Mouse (Mus musculus) Muller cell, postnatal 12 days (primary cell): ENCODE results near the gene Bmpr1a.
"Not testable (repeated sequence)": the region's sequence is repeated elsewhere in the genome, so short reads cannot be mapped to it uniquely, and the experiment has no call there.

Experiments used
- DNase-seq: peaks from one replicate; pipeline ENCODE4 v3.0.0-alpha.2; 2015; ENCODE audit errors: inconsistent ontology term

Gene Bmpr1a

GRCm38 (mm10) chr14:34382921-34383704 is 120.0 kb downstream of the Bmpr1a start:
- no peak for DNase-seq

DNA sequence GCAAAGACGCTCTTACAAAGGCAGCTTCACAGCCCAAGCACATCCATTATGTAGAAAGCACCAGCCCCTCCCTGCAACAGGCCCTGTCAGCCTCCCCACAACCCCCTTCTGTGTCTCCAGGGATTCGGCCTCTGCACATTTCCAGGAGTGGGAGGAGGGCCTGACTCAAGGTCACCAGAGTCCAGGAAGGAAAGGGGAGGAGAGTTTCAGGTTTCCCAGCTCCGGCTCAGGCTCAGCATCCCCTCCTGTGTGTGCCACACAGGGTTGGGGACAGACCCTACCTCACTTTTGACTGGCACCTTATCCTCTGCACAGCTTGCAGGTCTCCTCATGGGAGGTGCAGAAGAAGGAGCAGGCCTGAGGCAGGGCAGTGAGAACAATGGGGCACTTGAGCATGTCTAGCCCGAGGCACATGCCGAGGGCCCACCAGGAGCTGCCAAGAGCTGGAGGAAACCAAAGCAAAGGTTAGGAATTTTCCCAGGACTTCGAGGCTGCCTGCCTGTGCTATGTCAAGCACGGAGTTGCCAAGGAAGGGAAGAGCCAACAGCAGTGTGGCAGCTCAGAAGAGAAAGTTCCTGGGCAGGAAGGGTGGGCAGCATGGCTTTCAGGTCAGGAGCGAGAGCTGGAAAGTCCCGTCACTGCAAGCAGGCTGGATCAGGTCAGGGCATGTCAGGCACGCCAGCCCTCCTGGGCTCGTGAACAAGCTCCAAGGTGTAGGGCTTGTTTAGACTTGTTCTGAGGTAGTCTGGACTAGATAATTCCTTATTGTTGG is 124.4 kb downstream of the Bmpr1a start:
- DNase-seq, result peak; percentile 83

DNA sequence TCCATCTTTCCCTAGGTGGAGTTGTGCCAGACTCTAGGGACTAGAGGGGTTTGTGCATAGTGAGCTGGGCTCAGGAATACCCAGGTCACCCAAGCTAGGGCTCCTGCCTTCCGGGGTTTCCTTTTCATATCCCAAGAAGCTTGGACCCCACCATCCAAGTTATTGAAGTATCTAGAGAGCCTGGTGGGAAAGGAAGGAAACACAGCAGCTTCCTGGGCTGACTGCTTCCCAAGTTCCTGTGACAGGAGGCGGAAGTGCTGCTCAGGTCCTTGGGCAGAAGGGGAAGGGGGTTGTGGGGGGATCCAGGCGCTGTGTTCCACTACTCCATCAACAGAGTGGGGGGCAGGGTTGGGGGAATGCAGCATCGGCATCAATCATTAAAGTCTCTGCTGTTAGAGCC is 126.0 kb downstream of the Bmpr1a start:
- DNase-seq, result no peak

- no peak for DNase-seq
Observed at GRCm38 (mm10) chr14:34375941-34376340, 127.2 kb downstream of the Bmpr1a start.

- no peak for DNase-seq
Observed at GRCm38 (mm10) chr14:34375415-34375904, 127.7 kb downstream of the Bmpr1a start, which contains the start of gene Mmrn2. Gene Mmrn2 (plus strand): TSS chr14:34375465.

DNA sequence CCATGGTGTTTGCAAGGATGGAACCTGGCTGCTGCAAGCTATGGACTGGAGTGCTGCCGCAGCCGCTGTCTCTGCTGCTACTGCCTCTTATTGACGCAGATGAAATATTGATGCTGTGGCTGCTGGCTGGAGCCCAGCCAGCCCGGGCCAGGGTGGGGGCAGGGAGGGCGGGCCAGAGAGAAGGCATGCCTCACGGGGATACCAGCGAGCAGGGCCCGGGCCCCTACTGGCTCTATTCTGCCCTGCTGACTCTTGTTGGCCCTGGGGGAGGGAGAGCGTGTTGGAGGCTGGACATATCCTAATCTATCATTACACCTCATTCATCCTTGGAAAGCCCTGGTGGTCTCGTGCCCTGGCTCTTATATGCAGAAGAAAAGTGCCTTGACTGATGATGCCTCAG is 128.6 kb downstream of the Bmpr1a start, which contains the start of gene Sncg:
TSS of gene Sncg (minus strand) at position 213 of the 400 bp plus-strand sequence.
- DNase-seq, result no peak

DNA sequence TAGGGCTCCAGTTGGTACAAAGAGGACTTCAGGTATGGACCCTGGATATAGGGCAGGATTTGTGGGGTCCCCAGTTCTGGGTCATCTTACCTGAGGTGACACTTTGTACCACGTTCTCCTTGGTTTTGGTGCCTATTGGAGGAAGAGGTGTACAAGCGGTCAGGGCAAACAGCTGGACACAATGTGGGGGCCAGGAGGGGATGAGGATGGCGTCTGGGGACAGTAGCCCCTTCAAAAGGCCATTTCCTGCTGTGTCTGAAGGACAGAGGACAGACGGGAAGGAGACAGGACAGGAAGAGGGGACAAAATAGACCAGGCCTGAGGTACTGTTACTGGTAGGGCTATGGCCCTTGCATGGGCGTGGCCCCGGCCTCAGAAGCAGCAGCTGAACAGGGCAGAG is 129.6 kb downstream of the Bmpr1a start:
- no peak for DNase-seq

- no peak for DNase-seq
Observed at GRCm38 (mm10) chr14:34372646-34373045, 130.5 kb downstream of the Bmpr1a start.

DNA sequence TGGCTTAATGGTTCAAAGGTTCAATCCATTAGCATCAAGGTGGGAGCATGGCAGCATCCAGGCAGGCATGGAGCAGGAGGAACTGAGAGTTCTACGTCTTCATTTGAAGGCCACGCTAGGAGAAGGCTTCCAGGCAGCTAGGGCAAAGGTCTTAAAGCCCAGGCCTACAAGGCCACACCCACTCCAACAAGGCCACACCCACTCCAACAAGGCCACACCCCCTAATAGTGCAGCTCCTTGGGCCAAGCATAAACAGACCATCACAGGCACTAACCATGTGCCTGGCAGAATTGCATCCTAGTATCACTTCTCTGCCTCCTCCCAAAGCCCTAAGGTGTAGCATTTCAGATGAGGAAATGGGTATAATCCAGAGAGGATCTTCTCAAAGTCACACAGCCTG is 131.4 kb downstream of the Bmpr1a start:
- no peak for DNase-seq

DNA sequence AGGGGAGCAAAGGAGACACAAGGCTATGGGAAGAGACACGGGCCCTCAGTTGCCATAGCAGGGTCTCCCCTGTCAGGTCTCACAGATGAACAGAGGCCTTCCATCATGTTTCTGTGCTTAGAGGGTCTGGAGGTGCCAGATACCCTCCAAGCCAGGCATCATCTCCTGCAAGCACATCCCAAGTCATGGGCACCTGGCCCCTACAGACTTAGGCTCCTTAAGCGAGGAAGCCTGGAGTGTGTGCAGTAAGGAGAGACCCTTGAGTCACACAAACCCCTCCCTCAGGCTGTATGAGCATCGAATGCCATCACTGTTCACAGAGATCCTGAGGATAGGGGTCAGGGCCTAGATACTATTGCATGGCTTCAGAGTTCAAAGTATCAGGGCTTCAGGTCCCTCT is 132.2 kb downstream of the Bmpr1a start:
- DNase-seq, result no peak

- DNase-seq, result no peak
Observed at GRCm38 (mm10) chr14:34370203-34370602, 132.9 kb downstream of the Bmpr1a start.

DNA sequence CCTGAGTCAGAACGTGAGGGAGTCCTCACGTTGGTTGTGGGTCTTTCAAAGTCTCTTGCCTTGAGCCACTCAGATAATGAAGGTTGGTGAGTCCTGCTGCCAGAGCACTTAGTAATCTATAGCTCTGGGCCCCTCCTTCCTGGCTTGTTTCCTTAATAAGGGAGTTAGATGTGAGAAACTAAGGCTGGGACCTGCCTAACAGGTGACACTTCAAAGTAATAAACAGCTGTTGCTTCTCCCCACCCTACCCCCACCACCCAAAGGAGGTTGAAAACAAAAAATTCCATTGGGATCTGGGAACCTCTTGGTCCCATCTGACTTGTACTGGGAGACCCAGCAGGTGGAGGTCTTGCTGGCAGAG is 138.0 kb downstream of the Bmpr1a start:
- DNase-seq, result no peak

GRCm38 (mm10) chr14:34364254-34365146 is 138.6 kb downstream of the Bmpr1a start:
- DNase-seq, result not testable (repeated sequence)

DNA sequence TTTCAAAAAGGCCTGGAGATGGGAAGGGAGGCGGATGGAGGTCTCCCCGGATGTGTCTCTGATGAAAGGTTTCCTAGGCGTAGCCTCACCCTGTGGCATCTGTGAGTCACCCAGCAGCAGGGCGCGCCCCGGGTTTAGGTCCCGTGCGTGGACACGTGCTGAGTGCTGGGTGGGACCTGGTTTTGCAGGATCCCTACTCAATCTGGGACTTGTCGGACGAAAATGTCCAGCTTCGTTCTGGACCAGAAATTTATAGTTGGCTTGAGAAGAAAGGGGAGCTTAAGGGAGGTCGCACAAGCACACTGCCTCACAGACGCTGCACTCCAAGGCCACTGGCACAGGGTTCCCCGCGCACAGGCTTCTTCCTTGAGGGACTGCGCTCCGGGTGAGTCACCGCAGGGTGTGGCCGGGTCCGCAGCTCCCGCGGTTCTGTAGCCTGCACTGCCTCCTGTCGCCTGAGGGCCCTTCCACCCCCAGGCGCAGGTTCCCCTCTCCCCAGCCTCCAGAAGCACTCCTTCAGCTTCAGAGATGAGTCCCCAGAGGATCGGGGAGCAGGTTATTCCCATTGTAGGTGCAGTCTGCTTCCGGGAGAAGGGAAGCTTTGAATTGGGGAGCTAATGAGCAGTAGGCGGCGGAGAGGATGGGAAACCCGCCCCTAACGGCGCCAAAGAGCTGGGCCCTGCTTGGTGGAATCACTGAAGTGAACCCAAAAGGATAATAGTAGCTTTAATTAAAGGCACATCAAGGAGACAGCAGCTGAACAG is 139.5 kb downstream of the Bmpr1a start:
- DNase-seq, result peak; percentile 94

DNA sequence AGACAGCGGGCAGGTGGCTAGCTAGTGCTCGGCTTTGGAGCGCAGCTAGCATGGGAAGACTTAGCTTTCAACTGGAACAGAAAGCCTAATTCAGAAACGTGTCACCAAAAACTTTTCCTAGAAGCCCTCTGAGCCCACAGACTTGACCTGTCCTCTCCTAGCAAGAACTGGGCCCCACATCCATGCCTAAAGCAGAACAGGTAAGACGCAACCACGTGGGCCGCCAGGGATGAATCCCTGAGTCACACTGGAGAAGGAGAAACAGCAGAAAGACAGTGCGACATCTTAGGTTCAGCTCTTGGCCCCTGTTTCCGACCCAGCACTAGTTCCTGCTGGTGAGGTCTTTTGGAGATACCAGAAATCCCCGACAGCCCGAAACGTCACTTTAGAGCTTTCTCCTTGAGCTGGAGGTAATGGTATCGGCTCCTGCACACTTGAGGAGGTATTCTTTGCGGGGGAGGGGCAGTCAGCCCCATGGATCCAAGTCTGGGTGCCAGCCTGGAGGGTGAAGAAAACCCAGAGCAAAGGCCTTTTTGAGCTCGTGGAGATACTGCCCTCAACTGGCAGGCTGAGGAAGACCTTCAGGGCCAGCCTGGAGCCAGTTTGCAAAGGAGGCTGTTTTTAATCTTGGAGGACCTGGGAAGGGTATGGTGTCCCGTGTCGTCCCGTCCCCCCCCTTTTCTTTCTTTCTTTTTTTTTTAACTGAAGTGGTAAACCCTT is 140.3 kb downstream of the Bmpr1a start:
- peak; percentile 20 for DNase-seq

DNA sequence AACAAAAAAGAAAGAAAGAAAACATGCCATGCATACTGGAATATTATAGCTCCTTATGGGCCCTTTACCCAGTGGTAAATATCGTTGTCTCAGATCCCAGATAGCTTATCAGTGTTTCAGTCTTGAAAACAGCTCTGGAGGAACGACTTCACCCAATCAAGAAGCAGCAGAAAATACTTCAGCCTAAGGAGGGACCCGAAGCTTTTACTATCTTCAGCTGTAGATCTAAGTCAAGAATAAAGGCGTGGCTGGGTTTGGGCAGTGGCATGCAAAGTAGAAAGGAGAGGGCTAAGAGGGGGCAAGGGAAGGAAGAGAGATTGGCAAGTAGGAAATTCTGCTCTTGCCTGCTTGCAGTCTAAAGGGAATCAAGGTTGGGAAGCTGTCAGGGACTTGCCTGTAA is 141.0 kb downstream of the Bmpr1a start:
- no peak for DNase-seq
